Comparison of ENCODE assay signal across 13 mouse cellular contexts in genomic region chr12:68997259-68997658, GRCm38 (mm10).
DNase-seq lines count a peak whose midpoint lies in the region; ATAC-seq lines count a peak whose summit lies in the region.
"Had no signal": no experiment of that assay in that cellular context is flagged by ENCODE, and none has a peak within 500 bp of the region (broad histone marks: within the 10 kb centered on the region; RNA-seq: fewer than 3 reads in every experiment).

No protein-coding gene starts in this region.

- no peaks in the 10 kb centered on the region for H3K36me3 ChIP-seq in hindbrain, embryonic 13.5 days
- H3K36me3 ChIP-seq in hindbrain, embryonic 10.5 days, result no peaks in the 10 kb centered on the region
- H3K36me3 ChIP-seq in heart, embryonic 11.5 days (ENCODE audit: control insufficient read depth, insufficient read depth, low read length), result no peaks in the 10 kb centered on the region

- no peak for DNase-seq in hindbrain, embryonic 10.5 days (ENCODE audit: low spot score)
- DNase-seq in frontal cortex, adult 2 months (ENCODE audit: extremely low spot score in 1 of 2, low spot score in 1 of 2), result peak; percentile 28 to 64
- DNase-seq in left cerebral cortex, postnatal 10 days (ENCODE audit: extremely low spot score in 1 of 2, low spot score in 2 of 2), result peak; percentile 23 to 31
- peak; percentile 64 to 74 for DNase-seq in right cerebral cortex, postnatal 10 days (ENCODE audit: low spot score in 2 of 2)
- DNase-seq in embryo, embryonic 9.5 days (ENCODE audit: extremely low spot score), result no peak
- no peak for DNase-seq in heart, adult 18-20 months
- DNase-seq: adrenal gland, postnatal 14 days; cerebellum, adult 8-10 months; heart, adult 11 months had no signal

- peaks cover 18% of the 10 kb centered on the region for H3K4me1 ChIP-seq in hindbrain, embryonic 13.5 days (replicated peaks)
- no peaks in the 10 kb centered on the region for H3K4me1 ChIP-seq in hindbrain, embryonic 10.5 days (replicated peaks)
- no peaks in the 10 kb centered on the region for H3K4me1 ChIP-seq in heart, embryonic 11.5 days (ENCODE audit: control insufficient read depth, insufficient read depth, low read length)
- H3K4me1 ChIP-seq: megakaryocyte, embryonic 14.5 days had no signal

- H3K27me3 ChIP-seq in hindbrain, embryonic 13.5 days, result no peaks in the 10 kb centered on the region
- no peaks in the 10 kb centered on the region for H3K27me3 ChIP-seq in hindbrain, embryonic 10.5 days (ENCODE audit: insufficient read depth, poor library complexity, severe bottlenecking)
- H3K27me3 ChIP-seq in heart, embryonic 11.5 days (ENCODE audit: control insufficient read depth, insufficient read depth, low read length), result no peaks in the 10 kb centered on the region
- H3K27me3 ChIP-seq: megakaryocyte, embryonic 14.5 days had no signal

- intact Hi-C loops in left cerebral cortex, postnatal 10 days (cut with DNase I), result no loop called here

- ATAC-seq in hindbrain, embryonic 13.5 days (ENCODE audit: low FRiP score), result peak; percentile 62; the same call in 1 of the 2 replicates
- ATAC-seq in heart, embryonic 11.5 days (replicated peaks; ENCODE audit: insufficient number of reproducible peaks, low FRiP score, low TSS enrichment), result no peak

- peak overlapping the region; percentile 75; the same call in 1 of the 2 replicates for H3K27ac ChIP-seq in hindbrain, embryonic 13.5 days
- H3K27ac ChIP-seq in hindbrain, embryonic 10.5 days, result no peak overlapping the region
- H3K27ac ChIP-seq in heart, embryonic 11.5 days (ENCODE audit: low read depth, low read length), result no peak overlapping the region
- H3K27ac ChIP-seq: liver, embryonic 14.5 days had no signal

- WGBS in hindbrain, embryonic 13.5 days, result 60% methylated on average over 6 of the region's 6 CpGs
- WGBS in hindbrain, embryonic 10.5 days, result 84% methylated on average over 6 of the region's 6 CpGs
- WGBS in heart, embryonic 11.5 days (ENCODE audit: insufficient replicate concordance), result 71% methylated on average over 6 of the region's 6 CpGs

- H3K9me3 ChIP-seq in hindbrain, embryonic 13.5 days, result no peaks in the 10 kb centered on the region
- H3K9me3 ChIP-seq in hindbrain, embryonic 10.5 days, result no peaks in the 10 kb centered on the region
- no peaks in the 10 kb centered on the region for H3K9me3 ChIP-seq in heart, embryonic 11.5 days (replicated peaks; ENCODE audit: control insufficient read depth, low read length)

- H3K4me2 ChIP-seq in hindbrain, embryonic 13.5 days, result peak overlapping the region; percentile 40
- H3K4me2 ChIP-seq in heart, embryonic 11.5 days, result no peak overlapping the region

- no peak overlapping the region for H3K9ac ChIP-seq in hindbrain, embryonic 13.5 days
- H3K9ac ChIP-seq in heart, embryonic 11.5 days (ENCODE audit: low read depth, low read length), result no peak overlapping the region
- H3K9ac ChIP-seq: liver, embryonic 14.5 days had no signal

- no peak overlapping the region for H3K4me3 ChIP-seq in hindbrain, embryonic 13.5 days
- H3K4me3 ChIP-seq in hindbrain, embryonic 10.5 days, result no peak overlapping the region
- no peak overlapping the region for H3K4me3 ChIP-seq in heart, embryonic 11.5 days (ENCODE audit: low read depth, low read length)
- H3K4me3 ChIP-seq: megakaryocyte, embryonic 14.5 days had no signal

Comparison
In these comparisons a context has a peak if more than half of its experiments do, and no peak if none do; other contexts are left out.
1. DNase-seq: peak in frontal cortex, adult 2 months (2 of 2), left cerebral cortex, postnatal 10 days (2 of 2) and right cerebral cortex, postnatal 10 days (2 of 2); none in hindbrain, embryonic 10.5 days (single experiment), embryo, embryonic 9.5 days (single experiment) and heart, adult 18-20 months (0 of 2).